Mouse (Mus musculus): Measurements from ENCODE around the gene Morn1. TPM values are rescaled to one million over a fixed set of nuclear protein-coding genes. Genes with fewer than 3 reads are reported as not detected.

Morn1 gene
- polyA plus RNA-seq, 1 experiment from 2014 or later = 7.1 TPM

DNA sequence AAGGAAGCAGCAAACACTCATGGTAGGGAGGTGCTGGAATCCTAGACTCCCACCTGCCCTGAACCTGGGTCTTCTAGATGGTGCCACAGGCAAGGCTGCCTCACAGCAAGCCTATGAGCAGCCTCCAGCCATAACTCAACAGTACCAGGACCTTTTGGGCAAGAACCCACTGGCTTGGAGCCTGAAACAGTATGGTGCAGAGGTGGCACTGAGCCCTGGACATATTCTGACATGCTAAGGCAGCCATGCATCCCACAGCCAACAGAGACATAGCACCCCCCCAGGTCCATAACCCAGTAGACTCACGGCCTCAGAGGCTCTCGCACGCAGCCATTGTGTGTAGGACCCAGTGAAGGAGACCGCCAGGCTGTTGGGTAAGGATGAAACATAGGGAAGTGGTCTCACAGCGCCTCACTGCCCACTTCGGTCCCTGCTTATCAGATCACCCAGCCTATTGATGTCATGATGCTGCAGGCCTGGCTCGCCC lies 48.4 kb downstream of the Morn1 start:
- Histone ChIP-seq H3K36me3 (no peaks in the 10 kb centered on the region), H3K4me3 (no peak overlapping the region), H3K4me2 (no peak overlapping the region), H3K4me1 (replicated peaks) (peaks cover 50% of the 10 kb centered on the region), H3K27ac (peak overlapping the region; percentile 66; the same call in 1 of the 2 replicates), H3K27me3 (no peaks in the 10 kb centered on the region), H3K9me3 (no peaks in the 10 kb centered on the region), H3K9ac (no peak overlapping the region)
- ATAC-seq (ENCODE audit: low FRiP score) = no peak
- WGBS = 87% methylated on average over 7 of the region's 7 CpGs

DNA sequence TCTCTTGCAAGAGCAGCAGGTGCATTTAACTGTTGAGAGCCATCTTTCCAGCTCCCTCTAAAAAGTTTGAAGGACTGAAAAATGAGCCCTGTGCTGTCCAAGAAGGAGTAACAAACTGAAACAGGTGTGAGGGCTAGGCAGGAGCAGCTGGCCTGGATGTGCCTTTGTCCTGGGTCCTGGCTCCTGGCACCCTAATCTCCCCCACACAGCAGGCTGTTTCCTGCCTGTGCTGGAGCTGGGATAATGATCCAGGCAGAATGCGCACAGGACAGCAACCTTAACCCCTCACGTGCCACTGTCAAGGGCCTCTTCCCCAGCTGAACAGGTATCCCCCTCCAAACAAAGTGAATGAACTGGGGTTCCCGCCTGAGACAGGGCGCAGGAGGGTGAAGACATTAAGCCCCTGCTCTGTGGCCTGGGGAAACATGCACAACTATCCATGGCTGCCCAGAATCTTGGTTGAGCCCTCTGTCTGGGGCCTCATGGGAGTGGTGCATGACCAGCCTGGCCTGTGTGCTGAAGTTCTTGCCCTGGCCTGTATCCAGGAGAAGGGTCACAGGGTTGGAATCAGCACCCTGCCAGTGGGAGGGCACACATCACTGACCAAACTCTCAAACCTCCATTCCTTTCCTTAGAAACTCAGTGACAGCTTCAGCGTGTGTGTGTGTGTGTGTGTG lies 49.7 kb downstream of the Morn1 start:
- 75% methylated on average over 5 of the region's 5 CpGs for WGBS
- no peak overlapping the region for H3K9ac ChIP-seq
- no peaks in the 10 kb centered on the region for H3K9me3 ChIP-seq

DNA sequence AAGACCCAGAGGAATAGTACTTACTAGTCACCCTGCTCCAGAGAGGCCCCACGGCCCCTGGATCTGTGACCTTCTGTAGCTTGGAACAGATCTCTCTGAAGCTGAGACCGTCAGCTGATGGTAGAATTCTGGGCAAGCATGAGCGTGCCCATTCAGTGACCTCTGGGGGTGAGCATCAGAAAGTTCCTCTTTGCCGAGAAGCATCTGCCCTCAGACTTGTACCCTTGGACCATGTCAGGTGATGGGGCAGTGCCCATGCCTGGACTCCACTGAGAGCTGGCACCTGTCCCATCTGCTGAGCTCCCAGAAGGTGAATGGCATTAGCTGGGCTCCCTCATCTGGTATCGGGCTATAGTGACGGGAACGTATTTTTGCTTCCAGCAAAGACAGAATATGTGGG lies 51.5 kb downstream of the Morn1 start:
- Histone ChIP-seq H3K4me2 (no peak overlapping the region), H3K4me1 (replicated peaks) (peaks cover 42% of the 10 kb centered on the region), H3K36me3 (no peaks in the 10 kb centered on the region), H3K9me3 (no peaks in the 10 kb centered on the region), H3K9ac (no peak overlapping the region), H3K4me3 (no peak overlapping the region), H3K27me3 (no peaks in the 10 kb centered on the region), H3K27ac (no peak overlapping the region)
- 85% methylated on average over 7 of the region's 7 CpGs for WGBS
- ATAC-seq (ENCODE audit: low FRiP score) = no peak

More for the DNA sequence above, 49.7 kb downstream of the Morn1 start:
- Histone ChIP-seq H3K4me2 (no peak overlapping the region), H3K27me3 (no peaks in the 10 kb centered on the region), H3K4me1 (replicated peaks) (peaks cover 40% of the 10 kb centered on the region), H3K27ac (no peak overlapping the region), H3K36me3 (no peaks in the 10 kb centered on the region), H3K4me3 (no peak overlapping the region)
- no peak for ATAC-seq (ENCODE audit: low FRiP score)

DNA sequence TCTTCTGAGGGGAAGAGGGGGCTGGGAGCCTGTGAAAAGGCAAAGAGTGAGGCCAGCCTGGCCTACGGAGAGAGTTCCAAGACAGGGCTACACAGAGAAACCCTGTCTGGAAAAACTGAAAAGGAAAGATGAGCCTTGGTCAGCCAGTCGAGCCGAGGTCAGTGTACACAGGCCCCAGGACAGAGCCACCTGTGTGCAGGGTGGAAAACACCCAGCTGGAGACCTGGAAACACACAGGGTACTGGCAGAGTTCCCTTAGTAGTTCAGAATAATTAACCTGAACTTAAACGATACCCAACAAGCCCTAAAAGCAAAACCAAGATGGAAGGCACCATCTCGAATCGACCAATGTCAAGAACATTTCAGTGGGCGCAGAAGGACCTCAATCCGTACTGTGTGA lies 52.1 kb downstream of the Morn1 start:
- Histone ChIP-seq H3K4me3 (no peak overlapping the region), H3K9ac (no peak overlapping the region), H3K36me3 (no peaks in the 10 kb centered on the region), H3K4me1 (replicated peaks) (peaks cover 45% of the 10 kb centered on the region), H3K27ac (no peak overlapping the region), H3K27me3 (no peaks in the 10 kb centered on the region), H3K9me3 (no peaks in the 10 kb centered on the region), H3K4me2 (no peak overlapping the region)
- WGBS = 83% methylated on average over 8 of the region's 8 CpGs
- no peak for ATAC-seq (ENCODE audit: low FRiP score)

DNA sequence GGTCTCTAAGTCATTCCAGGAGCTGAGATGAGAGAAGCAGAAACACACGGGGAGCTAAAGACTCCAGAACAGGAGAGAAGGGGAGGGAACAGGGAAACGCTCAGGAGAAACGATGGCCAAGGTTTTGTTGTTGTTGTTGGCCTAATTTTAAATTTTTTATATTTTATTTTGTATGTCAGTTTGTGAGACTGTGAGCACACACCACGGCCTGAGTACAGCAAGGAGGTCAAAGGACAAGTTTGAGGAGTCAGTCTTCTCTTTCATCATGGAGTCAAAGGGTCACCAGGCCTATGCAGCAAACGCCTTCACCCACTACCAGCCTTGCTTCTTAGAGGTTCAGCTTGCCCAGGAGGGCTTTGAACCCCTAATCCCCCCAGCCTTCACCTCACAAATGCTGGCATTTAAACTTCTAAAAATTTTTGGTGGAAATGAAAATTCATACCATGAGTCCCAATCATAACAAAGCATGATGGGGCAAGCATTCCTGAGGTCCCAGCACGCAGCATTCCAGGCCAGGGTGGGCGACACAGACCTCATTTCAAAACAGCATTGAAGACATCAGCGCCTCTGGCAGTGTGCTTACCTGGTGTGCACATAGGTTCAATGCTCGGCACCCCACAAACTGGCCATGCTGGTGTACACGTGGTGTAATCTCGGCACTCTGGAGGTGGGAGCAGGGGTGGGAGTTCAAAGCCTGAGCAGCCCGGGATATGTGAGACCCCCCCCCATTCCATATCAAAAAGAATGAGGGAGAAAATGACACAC lies 53.1 kb downstream of the Morn1 start:
- no peaks in the 10 kb centered on the region for H3K36me3 ChIP-seq
- H3K9me3 ChIP-seq = no peaks in the 10 kb centered on the region
- no peaks in the 10 kb centered on the region for H3K27me3 ChIP-seq
- peaks cover 45% of the 10 kb centered on the region for H3K4me1 ChIP-seq (replicated peaks)
- no peak overlapping the region for H3K4me3 ChIP-seq
- 83% methylated on average over 12 of the region's 12 CpGs for WGBS
- no peak overlapping the region for H3K4me2 ChIP-seq
- ATAC-seq (ENCODE audit: low FRiP score) = no peak
- H3K27ac ChIP-seq = no peak overlapping the region
- no peak overlapping the region for H3K9ac ChIP-seq

DNA sequence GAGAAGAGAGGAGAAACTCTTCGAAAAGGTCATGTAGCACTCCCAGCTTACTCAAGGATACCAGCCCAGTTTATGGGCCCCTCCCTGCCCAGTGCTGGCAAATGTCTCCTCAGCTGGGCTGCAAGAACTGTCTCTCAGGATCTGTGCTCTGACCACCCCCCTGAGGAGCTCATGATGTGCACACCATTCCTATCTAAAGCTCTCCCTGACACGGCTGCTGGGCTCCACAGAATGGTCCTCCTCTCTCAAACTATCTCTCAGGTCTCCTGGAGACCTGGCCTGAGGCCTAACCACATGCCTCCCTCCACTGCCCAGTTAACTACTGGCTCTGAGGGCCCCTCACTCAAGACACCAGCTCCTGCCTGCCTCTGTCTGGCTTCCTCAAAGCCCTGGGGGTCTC lies 53.8 kb downstream of the Morn1 start:
- H3K4me3 ChIP-seq = no peak overlapping the region
- H3K4me2 ChIP-seq = no peak overlapping the region
- peaks cover 45% of the 10 kb centered on the region for H3K4me1 ChIP-seq (replicated peaks)
- WGBS = 72% methylated on average over 2 of the region's 2 CpGs
- H3K27me3 ChIP-seq = no peaks in the 10 kb centered on the region
- H3K27ac ChIP-seq = no peak overlapping the region
- no peaks in the 10 kb centered on the region for H3K36me3 ChIP-seq
- H3K9ac ChIP-seq = no peak overlapping the region
- no peak for ATAC-seq (ENCODE audit: low FRiP score)
- no peaks in the 10 kb centered on the region for H3K9me3 ChIP-seq

DNA sequence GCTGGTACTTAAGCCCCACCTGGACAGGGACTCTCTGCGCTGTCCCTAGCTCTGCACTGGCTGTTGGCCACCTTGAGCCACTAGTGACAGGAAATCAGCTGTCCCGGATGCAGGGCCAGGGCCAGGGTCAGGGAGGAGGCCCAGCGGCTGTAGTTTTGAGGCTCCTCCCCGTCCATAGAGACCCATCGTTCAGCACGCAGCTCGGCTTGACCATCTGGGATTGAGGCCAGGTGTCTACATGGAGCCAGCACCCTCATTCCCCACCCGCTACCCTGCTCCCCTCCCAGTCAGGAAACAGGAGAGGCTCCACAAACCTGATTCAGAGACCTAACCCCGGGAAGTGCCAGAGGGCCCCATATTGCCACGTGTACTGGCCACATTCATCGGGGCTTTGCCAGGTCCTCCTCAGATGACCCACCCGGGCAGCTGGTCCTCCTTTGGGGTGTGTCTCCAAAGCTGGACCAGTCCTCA lies 54.5 kb downstream of the Morn1 start:
- WGBS = 72% methylated on average over 12 of the region's 12 CpGs
- no peak overlapping the region for H3K9ac ChIP-seq
- H3K36me3 ChIP-seq = no peaks in the 10 kb centered on the region
- no peak overlapping the region for H3K27ac ChIP-seq
- no peaks in the 10 kb centered on the region for H3K9me3 ChIP-seq
- no peak overlapping the region for H3K4me2 ChIP-seq
- peaks cover 44% of the 10 kb centered on the region for H3K4me1 ChIP-seq (replicated peaks)
- H3K4me3 ChIP-seq = no peak overlapping the region
- no peaks in the 10 kb centered on the region for H3K27me3 ChIP-seq
- no peak for ATAC-seq (ENCODE audit: low FRiP score)

DNA sequence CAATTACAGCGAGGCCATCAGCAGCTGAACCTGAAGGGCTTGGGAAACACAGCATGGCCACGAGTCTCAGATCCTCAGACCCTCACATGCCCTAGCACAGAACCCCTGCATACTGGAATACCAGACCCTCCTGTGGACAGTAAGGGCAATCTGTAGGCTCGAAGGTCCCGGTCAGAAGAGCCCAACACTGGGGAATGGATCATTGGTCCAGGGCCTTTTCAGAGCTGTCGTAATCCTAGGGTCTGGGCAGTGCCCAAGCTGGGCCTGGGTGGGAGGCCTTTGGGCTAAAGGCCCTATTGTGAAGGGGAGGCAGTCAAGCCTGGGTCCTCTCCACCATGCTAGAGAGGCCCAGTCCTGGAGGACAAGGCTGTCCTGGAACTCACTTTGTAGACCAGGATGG lies 56.5 kb downstream of the Morn1 start:
- Histone ChIP-seq H3K27ac (peak overlapping the region; percentile 85; the same call in 1 of the 2 replicates), H3K9me3 (no peaks in the 10 kb centered on the region), H3K4me3 (no peak overlapping the region), H3K4me1 (replicated peaks) (peaks cover 35% of the 10 kb centered on the region), H3K27me3 (no peaks in the 10 kb centered on the region), H3K36me3 (no peaks in the 10 kb centered on the region), H3K9ac (no peak overlapping the region), H3K4me2 (no peak overlapping the region)
- ATAC-seq (ENCODE audit: low FRiP score) = no peak
- 97% methylated on average over 5 of the region's 5 CpGs for WGBS

DNA sequence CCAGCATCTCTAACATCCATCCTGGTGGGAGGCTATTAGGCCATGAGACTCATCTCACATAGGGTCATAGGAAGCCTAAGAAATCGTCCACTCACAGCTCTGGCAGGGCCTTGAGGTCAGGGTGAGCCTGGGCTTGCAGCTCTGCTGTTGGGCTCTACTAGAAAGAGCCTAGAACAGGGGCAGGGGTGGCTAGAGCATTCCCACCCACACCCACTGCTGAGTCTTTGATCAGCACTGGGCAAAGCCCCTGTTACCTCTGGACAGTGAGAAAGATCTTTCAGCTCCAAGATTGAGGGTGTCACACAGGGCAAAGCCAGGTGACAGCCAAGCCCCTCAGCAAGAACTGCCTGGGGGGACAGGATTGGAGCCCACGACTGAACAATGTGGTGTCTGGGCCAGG lies 57.0 kb downstream of the Morn1 start:
- 40% methylated on average over 2 of the region's 2 CpGs for WGBS
- Histone ChIP-seq H3K9ac (peak overlapping the region; percentile 39; the same call in 1 of the 2 replicates), H3K4me1 (replicated peaks) (peaks cover 31% of the 10 kb centered on the region), H3K27me3 (no peaks in the 10 kb centered on the region), H3K27ac (peak overlapping the region; percentile 85), H3K4me3 (no peak overlapping the region), H3K36me3 (no peaks in the 10 kb centered on the region), H3K4me2 (no peak overlapping the region; the same call in 1 of the 2 replicates), H3K9me3 (no peaks in the 10 kb centered on the region)
- ATAC-seq (ENCODE audit: low FRiP score) = 0 out of 2 replicates have a peak, but pooled peaks have one; percentile 9

DNA sequence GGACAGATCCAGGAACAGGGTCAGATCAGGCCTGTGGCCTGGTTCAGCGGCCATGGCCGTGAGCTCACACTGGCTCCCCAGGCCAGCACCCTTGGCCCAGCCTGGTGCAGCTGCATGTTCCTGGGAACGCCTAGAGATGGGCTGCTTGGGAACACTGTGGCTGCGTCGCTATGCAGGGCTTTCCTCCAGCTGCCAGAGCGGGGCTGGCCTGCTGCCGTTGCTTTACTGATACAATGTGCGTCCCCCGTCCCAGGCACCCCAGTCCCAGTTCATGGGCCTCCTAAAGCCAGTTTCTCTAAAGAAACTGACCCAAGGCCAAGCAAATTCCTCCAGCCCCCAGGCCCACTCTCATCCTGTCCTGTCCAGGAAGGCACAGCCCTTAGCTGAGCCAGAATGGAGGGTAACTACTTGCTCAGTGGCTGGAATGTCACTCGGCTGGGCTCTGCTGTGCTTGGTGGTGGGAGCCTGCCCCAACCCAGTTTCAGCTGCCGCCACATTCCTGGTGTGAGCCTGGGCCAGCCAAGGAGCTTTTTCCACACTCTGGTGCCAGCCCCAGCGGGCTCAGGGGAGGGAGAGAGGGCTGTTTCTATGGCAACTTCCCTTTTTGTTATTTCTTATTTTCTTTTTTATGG lies 57.6 kb downstream of the Morn1 start:
- WGBS = 23% methylated on average over 12 of the region's 12 CpGs
- peak overlapping the region; percentile 39; the same call in 1 of the 2 replicates for H3K9ac ChIP-seq
- no peaks in the 10 kb centered on the region for H3K27me3 ChIP-seq
- H3K4me2 ChIP-seq = no peak overlapping the region; the same call in 1 of the 2 replicates
- H3K4me3 ChIP-seq = no peak overlapping the region
- peak overlapping the region; percentile 85 for H3K27ac ChIP-seq
- no peaks in the 10 kb centered on the region for H3K9me3 ChIP-seq
- peaks cover 33% of the 10 kb centered on the region for H3K4me1 ChIP-seq (replicated peaks)
- ATAC-seq (ENCODE audit: low FRiP score) = peak; percentile 78
- no peaks in the 10 kb centered on the region for H3K36me3 ChIP-seq

DNA sequence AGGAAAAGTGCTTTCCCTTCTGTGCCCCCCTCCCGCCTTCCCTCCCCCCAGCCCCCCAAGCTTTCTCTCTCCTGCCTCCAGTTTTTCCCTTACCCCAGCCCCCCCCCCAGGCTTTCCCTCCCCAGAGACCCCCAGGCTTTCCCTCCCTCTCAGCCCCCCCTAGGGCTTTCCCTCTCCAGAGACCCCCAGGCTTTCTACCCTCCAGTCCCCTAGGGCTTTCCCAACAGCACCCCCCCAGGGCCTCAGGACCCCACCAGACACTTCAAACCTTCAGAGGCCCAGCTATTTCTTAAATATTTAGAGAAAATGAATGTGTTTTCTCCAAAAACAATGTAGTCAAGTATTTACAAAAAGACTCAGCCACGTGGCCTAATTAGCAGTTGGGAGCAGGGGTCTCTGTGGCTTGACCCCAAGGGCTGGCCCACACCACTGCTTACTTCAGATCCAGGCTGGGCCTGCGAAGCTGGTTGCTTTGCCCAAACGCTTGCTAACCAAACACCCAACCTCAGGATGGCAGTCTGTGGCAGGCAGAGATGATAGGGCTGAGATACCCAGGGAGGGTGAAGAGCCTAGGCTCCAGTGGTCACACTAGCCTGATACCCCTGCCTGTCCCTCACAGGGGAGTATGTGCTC lies 58.3 kb downstream of the Morn1 start:
- ATAC-seq (ENCODE audit: low FRiP score) = no peak
- Histone ChIP-seq H3K27me3 (no peaks in the 10 kb centered on the region), H3K27ac (peak overlapping the region; percentile 85), H3K36me3 (no peaks in the 10 kb centered on the region), H3K4me1 (replicated peaks) (peaks cover 33% of the 10 kb centered on the region), H3K4me2 (no peak overlapping the region), H3K9ac (no peak overlapping the region), H3K9me3 (no peaks in the 10 kb centered on the region), H3K4me3 (no peak overlapping the region)
- WGBS = 45% methylated on average over 4 of the region's 4 CpGs
